Mouse (Mus musculus) heart, embryonic 14.5 days (tissue): ENCODE results near the gene Rbms1. TPM values are rescaled to one million over a fixed set of nuclear protein-coding genes. Genes with fewer than 3 reads are reported as not detected.

Experiments used
- ATAC-seq: fragments of 200-750 bp; cut with Nextera tagmentation; 2 replicates; pipeline ENCODE4 v1.8.0; 2017; ENCODE audit warnings: low read depth, moderate TSS enrichment; ENCODE audit not compliant: insufficient number of reproducible peaks, insufficient read depth, low FRiP score
- H3K27ac ChIP-seq, 2 experiments: fragments of 200-500 bp in 1 of 2; fragments of 300-500 bp in 1 of 2; sonication (generic) in 1 of 2; replicated peaks in 1 of 2; 2 replicates each; pipeline ENCODE4 v1.5.1; 2012 to 2014; ENCODE audit warnings: low read depth in 2 of 2, low read length in 2 of 2, control low read depth in 1 of 2, mild to moderate bottlenecking in 1 of 2, mixed read lengths in 1 of 2; ENCODE audit not compliant: control insufficient read depth in 1 of 2, insufficient read depth in 1 of 2
- H3K27me3 ChIP-seq: fragments of 300-500 bp; sonication (generic); 2 replicates; pipeline ENCODE4 v1.6.1; 2014; ENCODE audit warnings: mild to moderate bottlenecking, low read length, control low read depth; ENCODE audit not compliant: control insufficient read depth, insufficient read depth
- H3K36me3 ChIP-seq: fragments of 300-500 bp; sonication (generic); 2 replicates; pipeline ENCODE4 v1.6.1; 2014; ENCODE audit warnings: mild to moderate bottlenecking, control low read depth, low read length, mixed read lengths; ENCODE audit not compliant: control insufficient read depth, insufficient read depth
- H3K4me1 ChIP-seq, 2 experiments: fragments of 200-500 bp in 1 of 2; fragments of 300-500 bp in 1 of 2; sonication (generic) in 1 of 2; 2 replicates each; pipeline ENCODE4 v1.6.1; 2012 to 2014; ENCODE audit warnings: low read length in 2 of 2, control low read depth in 1 of 2, mixed read lengths in 1 of 2; ENCODE audit not compliant: control insufficient read depth in 2 of 2, insufficient read depth in 2 of 2
- H3K4me2 ChIP-seq: fragments of 300-500 bp; sonication (generic); 2 replicates; pipeline ENCODE4 v1.6.1; 2014; ENCODE audit warnings: mild to moderate bottlenecking, low read length
- H3K4me3 ChIP-seq, 2 experiments: fragments of 200-500 bp in 1 of 2; fragments of 300-500 bp in 1 of 2; sonication (generic) in 1 of 2; 2 replicates each; pipeline ENCODE4 v1.5.1; 2012 to 2014; ENCODE audit warnings: low read length in 2 of 2, mild to moderate bottlenecking in 2 of 2, control low read depth in 1 of 2, low read depth in 1 of 2, moderate library complexity in 1 of 2; ENCODE audit not compliant: control insufficient read depth in 1 of 2, insufficient read depth in 1 of 2
- H3K9ac ChIP-seq: fragments of 300-500 bp; sonication (generic); 2 replicates; pipeline ENCODE4 v1.6.1; 2014; ENCODE audit warnings: mild to moderate bottlenecking, low read length
- H3K9me3 ChIP-seq: fragments of 300-500 bp; sonication (generic); 2 replicates; pipeline ENCODE4 v1.6.1; 2016; ENCODE audit warnings: low read length, control low read depth; ENCODE audit not compliant: control insufficient read depth
- WGBS: fragments of 180-500 bp; shearing (Covaris S2); extraction: QIAGEN DNeasy Blood & Tissue Kit; methylation state at CpG from one replicate; pipeline ENCODE4 v1.1.7; 2014; 5-methylcytosine and 5-hydroxymethylcytosine counted together
- polyA plus RNA-seq: library from polyadenylated mRNA; unstranded; fragments of >200 nt; fragmentation: Nextera tagmentation; extraction: Ambion mirVana; gene quantifications from 2 replicates; pipeline ENCODE4 v1.2.1, GENCODE M21; 2014

Rbms1 gene
- polyA plus RNA-seq, 1 experiment from 2014 or later, result 79.7 TPM

- H3K36me3 ChIP-seq, result 0 out of 2 replicates have a peak, but pooled peaks cover 3% of the 10 kb centered on the region
- H3K27ac ChIP-seq, result peak overlapping the region; percentile 12 to 94; a peak in 3 of 4 replicates
- H3K27me3 ChIP-seq, result no peaks in the 10 kb centered on the region
- H3K4me1 ChIP-seq, result peaks cover 24 to 64% of the 10 kb centered on the region in 2 experiments
- H3K9ac ChIP-seq, result peak overlapping the region; percentile 97
- ATAC-seq, result no peak
- 59% methylated on average over 5 of the region's 5 CpGs for WGBS
- H3K4me3 ChIP-seq, result peak overlapping the region; percentile 16 to 99; a peak in 3 of 4 replicates
- peak overlapping the region; percentile 86 for H3K4me2 ChIP-seq
- no peaks in the 10 kb centered on the region for H3K9me3 ChIP-seq
These were observed 83.7 kb downstream of the Rbms1 start for GRCm38 (mm10) chr2:60879141-60879818.

DNA sequence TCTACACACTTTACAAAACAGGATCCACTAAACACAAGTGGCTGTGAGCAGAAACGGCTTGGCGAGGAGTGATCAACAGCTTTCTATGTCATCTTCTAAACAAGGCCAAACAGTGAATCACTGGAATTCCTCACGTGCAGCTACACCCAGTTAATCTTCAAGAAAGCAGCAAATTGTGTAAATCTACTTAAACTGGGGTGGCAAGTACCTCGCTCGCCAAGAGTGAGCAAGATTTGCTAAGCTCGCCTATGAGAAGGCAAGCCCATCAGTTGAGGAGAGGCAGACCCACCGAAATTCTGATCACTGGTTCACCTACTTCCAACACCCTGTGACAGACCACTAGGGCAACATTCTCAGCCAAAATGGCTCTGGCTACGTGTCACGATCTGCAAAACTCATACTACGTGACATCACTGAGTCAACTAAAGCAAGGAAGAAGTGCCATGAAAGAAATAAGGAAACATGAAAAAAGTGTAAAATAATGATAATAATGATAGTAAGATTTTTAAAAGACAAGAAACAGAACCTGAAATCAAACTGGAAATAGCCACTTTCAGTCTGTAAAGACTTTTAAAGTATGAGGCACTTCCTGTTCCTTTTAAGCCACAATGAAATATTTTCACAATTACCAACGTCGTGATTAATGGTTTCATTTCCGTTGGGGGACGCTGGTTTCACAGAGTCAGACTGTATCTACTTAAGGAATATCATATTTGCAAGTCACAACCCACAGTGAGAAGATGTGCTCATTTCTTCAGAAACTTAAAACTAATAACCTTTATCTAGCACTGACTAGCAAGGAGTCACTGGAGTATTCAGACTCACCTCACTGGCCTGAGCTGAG, 85.2 kb downstream of the Rbms1 start:
- H3K9ac ChIP-seq, result no peak overlapping the region
- no peak for ATAC-seq
- no peaks in the 10 kb centered on the region for H3K9me3 ChIP-seq
- 51% methylated on average over 14 of the region's 14 CpGs for WGBS
- H3K4me3 ChIP-seq, result no peak overlapping the region
- H3K36me3 ChIP-seq, result 0 out of 2 replicates have a peak, but pooled peaks cover 3% of the 10 kb centered on the region
- H3K27me3 ChIP-seq, result no peaks in the 10 kb centered on the region
- peaks cover 19 to 66% of the 10 kb centered on the region in 2 experiments for H3K4me1 ChIP-seq
- no peak overlapping the region for H3K4me2 ChIP-seq
- H3K27ac ChIP-seq, result peak overlapping the region; percentile 10 to 34; a peak in 3 of 4 replicates

- 54% methylated on average over 2 of the region's 2 CpGs for WGBS
- peaks cover 23 to 75% of the 10 kb centered on the region in 2 experiments for H3K4me1 ChIP-seq
- ATAC-seq, result no peak
- no peak overlapping the region for H3K27ac ChIP-seq
- no peak overlapping the region for H3K9ac ChIP-seq
- H3K9me3 ChIP-seq, result no peaks in the 10 kb centered on the region
- no peaks in the 10 kb centered on the region for H3K27me3 ChIP-seq
- H3K4me2 ChIP-seq, result no peak overlapping the region
- H3K36me3 ChIP-seq, result 0 out of 2 replicates have a peak, but pooled peaks cover 3% of the 10 kb centered on the region
- H3K4me3 ChIP-seq, result no peak overlapping the region
These were observed 86.1 kb downstream of the Rbms1 start for GRCm38 (mm10) chr2:60876891-60877290.

DNA sequence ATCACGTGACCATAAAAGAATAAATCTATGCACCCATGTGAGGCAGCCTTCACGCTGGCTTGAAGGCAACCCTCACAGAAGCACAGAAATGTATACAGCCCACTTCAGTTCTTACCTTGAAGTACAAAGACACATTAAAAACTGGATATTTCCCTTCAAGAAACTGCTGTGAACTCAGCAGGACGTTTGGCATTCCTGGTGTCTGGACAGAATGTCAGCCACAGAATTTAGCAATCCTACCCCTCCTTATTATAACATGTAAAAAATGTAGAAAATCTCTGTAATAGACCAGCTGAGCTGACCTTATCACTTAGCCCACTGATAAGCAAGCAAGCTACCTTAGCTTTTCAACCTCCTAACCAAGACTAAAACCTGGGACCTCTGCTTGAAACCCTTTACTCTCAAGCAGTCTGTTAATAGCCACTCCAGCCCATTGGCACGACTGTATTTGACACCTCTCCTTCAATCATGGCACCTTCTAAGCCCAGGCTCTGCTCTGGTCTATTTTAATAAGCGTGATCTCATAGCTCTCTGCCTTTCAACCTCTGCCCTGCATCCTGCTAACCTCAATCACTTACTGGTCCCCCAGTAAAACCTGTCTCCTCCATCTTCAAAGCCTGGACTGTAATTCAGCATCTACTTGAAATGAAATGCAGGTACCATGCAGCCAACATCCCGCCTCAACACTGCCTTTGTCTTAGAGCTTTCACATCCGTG, 90.7 kb downstream of the Rbms1 start:
- Histone ChIP-seq H3K4me2 (no peak overlapping the region), H3K9ac (no peak overlapping the region), H3K4me3 (no peak overlapping the region), H3K36me3 (no peaks in the 10 kb centered on the region), H3K27me3 (no peaks in the 10 kb centered on the region), H3K9me3 (no peaks in the 10 kb centered on the region), H3K4me1 (peaks cover 37 to 86% of the 10 kb centered on the region in 2 experiments), H3K27ac (peak overlapping the region; percentile 4 to 61; a peak in 1 of 4 replicates)
- ATAC-seq, result no peak
- WGBS, result 42% methylated on average over 7 of the region's 7 CpGs

- H3K4me2 ChIP-seq, result peak overlapping the region; percentile 34
These were observed 92.0 kb downstream of the Rbms1 start for GRCm38 (mm10) chr2:60871001-60871400.

DNA sequence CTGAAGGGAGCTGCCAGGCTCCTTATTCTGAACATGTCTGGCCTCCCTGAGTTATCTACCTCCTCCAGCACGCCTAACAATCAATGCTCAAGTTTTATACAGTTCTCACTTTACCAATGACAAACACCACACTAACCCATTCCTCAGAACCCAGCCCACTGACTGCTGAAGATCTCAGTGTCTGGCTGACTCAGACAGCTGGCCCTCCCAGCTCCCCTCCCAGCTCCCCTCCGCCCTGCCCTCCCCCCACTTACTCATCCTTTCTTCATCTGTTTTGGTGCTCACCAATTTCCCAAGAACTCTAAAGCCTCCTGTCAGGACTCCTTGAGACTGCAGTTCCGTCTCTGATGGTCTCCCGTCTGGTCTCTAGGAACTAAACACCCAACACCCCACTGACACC, 92.5 kb downstream of the Rbms1 start:
- peak overlapping the region; percentile 54 to 66; a peak in 2 of 4 replicates for H3K27ac ChIP-seq
- no peaks in the 10 kb centered on the region for H3K27me3 ChIP-seq
- H3K4me3 ChIP-seq, result no peak overlapping the region
- no peak for ATAC-seq
- H3K4me2 ChIP-seq, result no peak overlapping the region; the same call in 1 of the 2 replicates
- H3K9me3 ChIP-seq, result no peaks in the 10 kb centered on the region
- H3K36me3 ChIP-seq, result no peaks in the 10 kb centered on the region
- H3K9ac ChIP-seq, result no peak overlapping the region
- 41% methylated on average over 4 of the region's 4 CpGs for WGBS
- peaks cover 35 to 77% of the 10 kb centered on the region in 2 experiments for H3K4me1 ChIP-seq

More at GRCm38 (mm10) chr2:60871001-60871400, 92.0 kb downstream of the Rbms1 start:
- Histone ChIP-seq H3K4me3 (no peak overlapping the region), H3K27ac (peak overlapping the region; percentile 54 to 66; a peak in 3 of 4 replicates), H3K36me3 (no peaks in the 10 kb centered on the region), H3K4me1 (peaks cover 34 to 81% of the 10 kb centered on the region in 2 experiments), H3K9ac (no peak overlapping the region), H3K9me3 (no peaks in the 10 kb centered on the region), H3K27me3 (no peaks in the 10 kb centered on the region)
- 17% methylated on average over 5 of the region's 5 CpGs for WGBS
- peak; percentile 48; the same call in 1 of the 2 replicates for ATAC-seq
